Mouse (Mus musculus) midbrain, postnatal 0 days (tissue): ENCODE results near the gene Tmem203. TPM values are rescaled to one million over a fixed set of nuclear protein-coding genes. Genes with fewer than 3 reads are reported as not detected.

Experiments
- ATAC-seq: fragments of 200-750 bp; cut with Nextera tagmentation; 2 replicates; pipeline ENCODE4 v1.8.0; 2017; ENCODE audit warnings: moderate number of reproducible peaks, mild to moderate bottlenecking, moderate TSS enrichment, moderate library complexity; ENCODE audit not compliant: low FRiP score
- DNase-seq: peaks from one replicate; pipeline ENCODE4 v3.0.0-alpha.2; 2015; ENCODE audit warnings: low spot score
- H3K27ac ChIP-seq: fragments of 300-500 bp; sonication (generic); 2 replicates; pipeline ENCODE4 v1.5.1; 2014; ENCODE audit warnings: low read depth, mild to moderate bottlenecking, low read length, mixed read lengths
- H3K27me3 ChIP-seq: fragments of 300-500 bp; sonication (generic); 2 replicates; pipeline ENCODE4 v1.6.1; 2014; ENCODE audit warnings: low read length, control low read depth, mixed read lengths; ENCODE audit not compliant: insufficient read depth
- H3K36me3 ChIP-seq: fragments of 300-500 bp; sonication (generic); 2 replicates; pipeline ENCODE4 v1.6.1; 2014; ENCODE audit warnings: low read length, control low read depth, mixed read lengths; ENCODE audit not compliant: insufficient read depth
- H3K4me1 ChIP-seq: fragments of 300-500 bp; sonication (generic); 2 replicates; pipeline ENCODE4 v1.6.1; 2014; ENCODE audit warnings: mild to moderate bottlenecking, control low read depth, antibody characterized with exemption, low read length, mixed read lengths; ENCODE audit not compliant: insufficient read depth
- H3K4me2 ChIP-seq: fragments of 300-500 bp; sonication (generic); 2 replicates; pipeline ENCODE4 v1.6.1; 2014; ENCODE audit warnings: low read depth, mild to moderate bottlenecking, low read length, mixed read lengths; ENCODE audit not compliant: poor library complexity, severe bottlenecking
- H3K4me3 ChIP-seq: fragments of 300-500 bp; sonication (generic); 2 replicates; pipeline ENCODE4 v1.5.1; 2014; ENCODE audit warnings: low read depth, mild to moderate bottlenecking, low read length, moderate library complexity
- H3K9ac ChIP-seq: fragments of 300-500 bp; sonication (generic); replicated peaks from 2 replicates; pipeline ENCODE4 v1.6.1; 2014; ENCODE audit warnings: mild to moderate bottlenecking, low read length, moderate library complexity, mixed read lengths; ENCODE audit not compliant: poor library complexity, severe bottlenecking
- H3K9me3 ChIP-seq: fragments of 300-500 bp; sonication (generic); 2 replicates; pipeline ENCODE4 v1.6.1; 2016; ENCODE audit warnings: low read length, control low read depth
- CTCF ChIP-seq: IDR thresholded peaks from 2 replicates; pipeline ENCODE4 v1.5.1; 2016; ENCODE audit warnings: antibody characterized with exemption, mild to moderate bottlenecking
- WGBS: fragments of 180-500 bp; shearing (Covaris S2); extraction: QIAGEN DNeasy Blood & Tissue Kit; methylation state at CpG from one replicate; pipeline ENCODE4 v1.1.7; 2014; 5-methylcytosine and 5-hydroxymethylcytosine counted together
- polyA plus RNA-seq: library from polyadenylated mRNA; unstranded; fragments of >200 nt; fragmentation: Nextera tagmentation; extraction: Ambion mirVana; gene quantifications from 2 replicates; pipeline ENCODE4 v1.2.1, GENCODE M21; 2015
- total RNA-seq: library from RNA; depleted of rRNA; stranded (reverse); fragments of >200 nt; gene quantifications from 2 replicates; pipeline ENCODE4 v1.2.3, GENCODE M21; 2014

Tmem203 gene
- total and polyA plus RNA-seq, 2 experiments from 2014 or later, result 20.0 to 47.8 TPM

DNA sequence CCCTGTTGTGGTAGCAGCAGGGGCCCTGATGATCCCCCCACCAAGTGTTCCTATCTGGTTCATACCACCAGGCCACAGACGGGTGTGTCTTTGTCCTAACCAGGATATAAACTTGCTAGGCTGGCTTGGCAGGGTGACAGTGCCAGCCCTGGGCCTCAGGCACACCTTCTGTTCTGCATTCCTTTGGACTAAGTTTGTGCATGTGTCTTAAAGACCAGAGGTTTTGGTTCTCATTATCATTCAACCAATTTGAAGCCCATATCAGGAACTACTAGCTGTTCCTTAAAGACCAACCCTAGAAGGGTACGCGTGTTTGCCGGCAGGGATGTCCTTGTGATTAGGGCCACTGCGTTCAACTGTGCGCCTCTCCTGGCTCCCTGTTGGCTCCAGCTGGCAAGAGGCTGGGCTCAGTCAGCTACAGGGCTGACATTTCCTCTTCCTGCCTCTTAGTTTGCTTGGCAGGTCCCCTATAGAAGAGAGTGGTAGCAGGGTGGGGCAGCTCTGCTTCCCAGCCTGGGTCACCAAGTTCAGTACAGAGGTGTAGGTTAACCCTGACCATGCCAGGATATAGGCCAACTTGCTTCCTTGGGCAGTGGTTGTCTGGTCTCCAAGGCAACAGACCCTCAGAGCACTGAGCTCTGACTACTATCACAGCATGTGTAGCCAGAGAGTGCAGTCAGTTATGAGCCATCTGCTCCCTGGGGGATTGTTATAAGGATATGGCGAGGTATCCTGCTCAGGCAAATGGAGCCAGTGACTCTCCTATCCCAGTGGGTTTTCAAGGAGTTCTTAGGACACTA, 31.8 kb downstream of the Tmem203 start:
- H3K27ac ChIP-seq, result no peak overlapping the region
- H3K4me1 ChIP-seq, result peaks cover 11% of the 10 kb centered on the region; the same call in 1 of the 2 replicates
- no peak overlapping the region for H3K9ac ChIP-seq
- no peak overlapping the region for H3K4me3 ChIP-seq
- no peak for TF ChIP-seq CTCF
- H3K9me3 ChIP-seq, result no peaks in the 10 kb centered on the region
- WGBS, result 56% methylated on average over 7 of the region's 7 CpGs
- 0 out of 2 replicates have a peak, but pooled peaks have one; percentile 1 for ATAC-seq
- peaks cover 37% of the 10 kb centered on the region for H3K36me3 ChIP-seq
- H3K27me3 ChIP-seq, result peaks cover 25% of the 10 kb centered on the region
- DNase-seq, result peak; percentile 45
- H3K4me2 ChIP-seq, result no peak overlapping the region

DNA sequence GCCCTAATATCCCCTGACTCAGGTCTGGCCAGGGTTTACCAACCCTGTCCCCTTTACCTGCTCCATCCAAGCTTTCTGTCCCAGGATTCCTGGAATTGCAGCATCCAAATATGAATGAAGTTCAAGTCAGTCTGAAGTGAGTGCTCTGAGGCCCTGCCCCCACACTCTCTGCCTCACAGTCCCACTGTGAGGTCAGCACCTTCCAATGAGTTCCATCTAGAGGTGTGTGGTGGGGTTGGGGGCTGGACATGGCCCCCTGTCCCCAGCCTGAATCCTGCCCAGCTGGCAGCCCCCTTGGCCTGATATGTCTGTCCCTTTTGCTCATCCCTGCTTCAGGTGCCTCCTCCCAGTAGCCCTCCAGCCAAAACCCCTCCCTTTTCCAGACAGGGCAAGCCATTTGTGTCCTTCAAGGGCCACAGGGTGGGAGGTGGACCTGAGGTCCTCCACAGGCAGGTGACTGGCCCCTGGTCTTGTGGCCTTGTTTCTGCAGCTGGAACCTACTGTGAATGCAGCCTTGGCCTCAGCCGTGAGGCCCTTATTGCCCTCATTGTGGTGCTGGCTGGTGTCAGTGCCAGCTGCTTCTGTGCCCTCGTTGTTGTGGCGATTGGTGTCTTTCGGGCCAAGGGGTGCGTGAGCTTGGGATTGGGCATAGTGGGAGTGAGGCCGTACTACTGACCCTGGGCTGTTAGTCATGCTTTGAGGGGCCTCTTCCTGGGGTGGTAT, 32.8 kb downstream of the Tmem203 start, which contains the start of gene Tmem210:
Gene Tmem210 (plus strand): TSS at position 219 of the 723 bp plus-strand sequence.
- ATAC-seq (no peak), DNase-seq (no peak)
- Histone ChIP-seq H3K4me3 (no peak within 1 kb of the TSS), H3K4me2 (no peak within 1 kb of the TSS), H3K4me1 (peaks cover 11% of the 10 kb centered on the region; the same call in 1 of the 2 replicates), H3K27ac (no peak within 1 kb of the TSS), H3K27me3 (peaks cover 35% of the 10 kb centered on the region), H3K36me3 (peaks cover 30% of the 10 kb centered on the region), H3K9me3 (no peaks in the 10 kb centered on the region), H3K9ac (no peak within 1 kb of the TSS)
- WGBS, result 77% methylated on average over 6 of the region's 6 CpGs
- TF ChIP-seq CTCF, result no peak

GRCm38 (mm10) chr2:25288734-25289345, 33.6 kb downstream of the Tmem203 start:
- Histone ChIP-seq H3K9ac (no peak overlapping the region), H3K4me3 (no peak overlapping the region), H3K27me3 (peaks cover 42% of the 10 kb centered on the region), H3K36me3 (peaks cover 29% of the 10 kb centered on the region), H3K4me1 (peaks cover 11% of the 10 kb centered on the region; the same call in 1 of the 2 replicates), H3K27ac (no peak overlapping the region), H3K4me2 (no peak overlapping the region), H3K9me3 (no peaks in the 10 kb centered on the region)
- DNase-seq (no peak), ATAC-seq (no peak)
- TF ChIP-seq CTCF, result no peak
- WGBS, result 83% methylated on average over 7 of the region's 7 CpGs

DNA sequence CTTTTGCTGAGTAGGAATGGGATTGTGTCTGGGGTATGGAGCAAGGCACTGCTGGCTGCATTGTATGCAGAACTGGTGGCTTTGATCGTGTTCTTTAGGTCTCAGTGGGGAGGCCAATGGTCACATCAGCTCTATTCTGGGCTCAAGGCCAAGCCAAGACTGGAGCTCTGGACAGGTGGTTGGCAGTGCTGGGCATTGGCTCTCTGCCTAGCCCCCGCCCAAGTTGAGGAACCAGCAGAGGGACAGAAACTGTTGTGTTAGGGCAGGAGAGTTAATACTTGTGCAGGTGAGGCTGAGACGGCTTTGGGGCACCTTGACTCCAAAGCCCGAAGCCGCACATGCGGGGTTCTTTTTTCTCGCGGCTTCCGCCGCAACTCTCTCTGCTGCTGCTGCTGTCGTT, 34.4 kb downstream of the Tmem203 start, which contains the start of gene Lrrc26:
Gene Lrrc26 (plus strand): TSS at position 265 of the 400 bp plus-strand sequence.
- peak within 1 kb of the TSS; percentile 18 for H3K4me3 ChIP-seq
- ATAC-seq (no peak), DNase-seq (peak; percentile 67)
- H3K36me3 ChIP-seq, result peaks cover 30% of the 10 kb centered on the region
- H3K4me1 ChIP-seq, result peaks cover 11% of the 10 kb centered on the region; the same call in 1 of the 2 replicates
- peaks cover 45% of the 10 kb centered on the region for H3K27me3 ChIP-seq
- peak within 1 kb of the TSS; percentile 1; the same call in 1 of the 2 replicates for H3K9ac ChIP-seq
- TF ChIP-seq CTCF, result no peak
- 5% methylated on average over 11 of the region's 11 CpGs for WGBS
- H3K27ac ChIP-seq, result no peak within 1 kb of the TSS
- no peaks in the 10 kb centered on the region for H3K9me3 ChIP-seq
- peak within 1 kb of the TSS; percentile 50 for H3K4me2 ChIP-seq

DNA sequence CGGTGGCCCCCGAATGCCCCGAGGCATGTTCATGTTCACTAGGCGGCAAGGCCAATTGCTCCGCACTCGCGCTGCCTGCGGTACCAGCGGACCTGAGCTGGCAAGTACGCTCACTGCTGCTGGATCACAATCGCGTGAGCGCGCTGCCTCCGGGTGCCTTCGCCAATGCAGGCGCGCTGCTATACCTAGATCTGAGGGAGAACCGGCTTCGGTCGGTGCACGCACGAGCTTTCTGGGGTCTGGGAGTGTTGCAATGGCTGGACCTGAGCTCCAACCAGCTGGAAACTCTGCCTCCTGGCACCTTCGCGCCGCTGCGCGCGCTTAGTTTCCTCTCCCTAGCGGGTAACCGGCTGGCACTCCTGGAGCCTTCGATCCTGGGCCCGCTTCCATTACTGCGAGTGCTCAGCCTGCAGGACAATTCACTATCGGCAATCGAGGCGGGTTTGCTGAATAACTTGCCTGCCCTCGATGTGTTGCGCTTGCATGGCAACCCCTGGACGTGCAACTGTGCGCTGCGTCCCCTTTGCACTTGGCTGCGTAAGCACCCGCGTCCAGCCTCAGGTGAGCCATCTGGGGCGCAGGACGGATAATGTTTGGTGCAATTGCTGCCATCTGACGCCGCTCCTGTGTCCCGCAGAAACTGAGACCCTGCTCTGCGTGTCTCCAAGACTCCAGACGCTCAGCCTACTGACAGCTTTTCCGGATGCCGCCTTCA, 35.0 kb downstream of the Tmem203 start:
- Histone ChIP-seq H3K4me2 (peak overlapping the region; percentile 50), H3K27me3 (peaks cover 45% of the 10 kb centered on the region), H3K9me3 (no peaks in the 10 kb centered on the region), H3K27ac (no peak overlapping the region), H3K36me3 (peaks cover 29% of the 10 kb centered on the region), H3K9ac (peak overlapping the region; percentile 1; the same call in 1 of the 2 replicates), H3K4me1 (peaks cover 11% of the 10 kb centered on the region; the same call in 1 of the 2 replicates), H3K4me3 (peak overlapping the region; percentile 18)
- DNase-seq (peak; percentile 54), ATAC-seq (peak; percentile 12; the same call in 1 of the 2 replicates)
- WGBS, result 1% methylated on average over 54 of the region's 54 CpGs
- no peak for TF ChIP-seq CTCF
